Mouse (Mus musculus) bone marrow, adult 2 months (tissue): Measurements from ENCODE around the gene Mmp19.

Source experiments
- CTCF ChIP-seq: fragments of 200-500 bp; IDR thresholded peaks from 2 replicates; pipeline ENCODE4 v1.5.1; 2011; ENCODE audit warnings: low read length, control low read depth; ENCODE audit not compliant: control insufficient read depth, insufficient read depth
- POLR2A ChIP-seq: fragments of 200-500 bp; IDR thresholded peaks from 2 replicates; pipeline ENCODE4 v1.6.1; 2011; ENCODE audit warnings: low read depth, mild to moderate bottlenecking, control low read depth, low read length, borderline replicate concordance; ENCODE audit not compliant: control insufficient read depth

DNA sequence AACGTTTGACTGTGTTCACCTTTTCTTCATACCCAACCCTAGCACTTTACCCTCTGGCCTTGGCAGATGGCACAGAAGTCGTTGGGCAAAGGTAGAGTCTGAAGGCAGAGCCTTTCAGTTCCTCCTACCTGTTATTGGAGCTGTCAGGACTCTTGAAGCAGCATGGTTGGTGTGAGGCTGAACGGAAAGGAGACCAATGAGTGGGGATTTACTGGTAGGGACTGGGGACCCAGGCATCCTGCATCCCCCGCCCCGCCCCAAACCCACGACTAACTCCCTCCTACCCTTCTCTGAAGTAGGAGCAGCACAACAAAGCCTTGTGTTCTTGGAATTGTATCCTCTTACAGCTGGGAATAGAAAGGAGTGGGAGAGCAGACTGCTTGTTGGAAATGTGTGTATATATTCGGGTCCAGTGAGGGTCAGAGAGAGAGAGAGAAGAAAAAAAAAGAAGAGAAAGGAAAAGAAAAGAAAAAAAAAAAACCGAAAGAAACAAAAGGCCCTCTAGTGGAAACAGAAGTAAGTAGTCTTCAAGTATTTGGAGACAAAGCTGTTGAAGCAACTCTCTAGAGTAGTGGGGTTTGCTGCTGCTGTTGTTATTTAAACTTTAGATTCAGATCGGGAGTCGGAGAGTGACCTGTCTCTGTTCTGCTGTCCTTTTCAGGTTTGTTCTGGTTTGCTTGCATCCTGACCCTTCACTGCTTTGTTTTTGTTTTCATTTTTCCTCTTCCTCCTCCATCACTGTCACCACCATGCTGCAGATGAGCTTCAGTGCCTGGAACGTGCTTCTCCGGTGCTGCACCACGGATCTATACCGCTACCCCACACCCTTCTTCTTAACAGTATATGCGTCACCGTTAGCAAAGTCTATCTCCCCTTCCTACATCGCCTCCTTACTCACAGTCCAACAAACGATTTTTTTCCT, 45.8 kb upstream of the Mmp19 start, which contains the start of gene Dgka:
- TF ChIP-seq CTCF (no peak), POLR2A (no peak)
